Mouse (Mus musculus): ENCODE measurements around the gene Acly. TPM values are rescaled to one million over a fixed set of nuclear protein-coding genes. Genes with fewer than 3 reads are reported as not detected.

Acly gene
- polyA plus RNA-seq (2015; fragmentation: Nextera tagmentation; extraction: Ambion mirVana): 151 and 153 TPM in 2 replicates

GRCm38 (mm10) chr11:100527458-100528374 lies at the start of gene Acly:
Gene Acly (minus strand): TSS chr11:100528000.
- H3K4me1 ChIP-seq: peaks cover 38% of the 10 kb centered on the region
- no peaks in the 10 kb centered on the region for H3K9me3 ChIP-seq
- H3K4me2 ChIP-seq: peak within 1 kb of the TSS; percentile 84
- H3K27ac ChIP-seq: peak within 1 kb of the TSS; percentile 86
- whole genome bisulfite sequencing: under 1% methylated on average over 53 of the region's 54 CpGs
- H3K27me3 ChIP-seq: no peaks in the 10 kb centered on the region
- H3K9ac ChIP-seq: peak within 1 kb of the TSS; percentile 81
- ATAC-seq (ENCODE audit: borderline replicate concordance, extremely low read depth, low FRiP score, low TSS enrichment): peak; percentile 99
- peaks cover 7% of the 10 kb centered on the region for H3K36me3 ChIP-seq
- peak within 1 kb of the TSS; percentile 75 for H3K4me3 ChIP-seq

- Histone ChIP-seq H3K4me2 (no peak overlapping the region), H3K27ac (no peak overlapping the region), H3K4me3 (no peak overlapping the region), H3K36me3 (peaks cover 23% of the 10 kb centered on the region), H3K9ac (no peak overlapping the region), H3K4me1 (peaks cover 11% of the 10 kb centered on the region), H3K27me3 (no peaks in the 10 kb centered on the region; the same call in 1 of the 2 replicates), H3K9me3 (no peaks in the 10 kb centered on the region)
- no peak for ATAC-seq (ENCODE audit: borderline replicate concordance, extremely low read depth, low FRiP score, low TSS enrichment)
- WGBS: 63% methylated on average over 21 of the region's 21 CpGs
Measured at GRCm38 (mm10) chr11:100576256-100576655, 48.5 kb upstream of the Acly start.

GRCm38 (mm10) chr11:100575484-100575855 lies 47.7 kb upstream of the Acly start:
- Histone ChIP-seq H3K36me3 (peaks cover 15% of the 10 kb centered on the region), H3K4me2 (peak overlapping the region; percentile 65), H3K9me3 (no peaks in the 10 kb centered on the region), H3K27me3 (peaks cover 3% of the 10 kb centered on the region; the same call in 1 of the 2 replicates), H3K9ac (peak overlapping the region; percentile 61; the same call in 1 of the 2 replicates), H3K4me3 (peak overlapping the region; percentile 72), H3K27ac (peak overlapping the region; percentile 68; the same call in 1 of the 2 replicates), H3K4me1 (peaks cover 19% of the 10 kb centered on the region)
- no peak for ATAC-seq (ENCODE audit: borderline replicate concordance, extremely low read depth, low FRiP score, low TSS enrichment)
- WGBS: 44% methylated on average over 2 of the region's 2 CpGs

GRCm38 (mm10) chr11:100574708-100575483 lies 47.1 kb upstream of the Acly start, which contains the start of gene Cnp:
Gene Cnp (plus strand): TSS chr11:100574904.
- peaks cover 12% of the 10 kb centered on the region for H3K36me3 ChIP-seq
- H3K27ac ChIP-seq: peak within 1 kb of the TSS; percentile 68
- H3K4me2 ChIP-seq: peak within 1 kb of the TSS; percentile 65
- ATAC-seq (ENCODE audit: borderline replicate concordance, extremely low read depth, low FRiP score, low TSS enrichment): peak; percentile 88
- peak within 1 kb of the TSS; percentile 61 for H3K9ac ChIP-seq
- H3K27me3 ChIP-seq: peaks cover 3% of the 10 kb centered on the region; the same call in 1 of the 2 replicates
- H3K9me3 ChIP-seq: no peaks in the 10 kb centered on the region
- peaks cover 19% of the 10 kb centered on the region for H3K4me1 ChIP-seq
- H3K4me3 ChIP-seq: peak within 1 kb of the TSS; percentile 72
- 1% methylated on average over 46 of the region's 47 CpGs for WGBS

- no peak for ATAC-seq (ENCODE audit: borderline replicate concordance, extremely low read depth, low FRiP score, low TSS enrichment)
- peak overlapping the region; percentile 65 for H3K4me2 ChIP-seq
- H3K27ac ChIP-seq: peak overlapping the region; percentile 68
- peaks cover 5% of the 10 kb centered on the region for H3K36me3 ChIP-seq
- WGBS: 76% methylated on average over 3 of the region's 3 CpGs
- peaks cover 19% of the 10 kb centered on the region for H3K4me1 ChIP-seq
- H3K4me3 ChIP-seq: peak overlapping the region; percentile 72
- peaks cover 3% of the 10 kb centered on the region; the same call in 1 of the 2 replicates for H3K27me3 ChIP-seq
- H3K9ac ChIP-seq: no peak overlapping the region
- H3K9me3 ChIP-seq: no peaks in the 10 kb centered on the region
Measured at GRCm38 (mm10) chr11:100574188-100574587, 46.4 kb upstream of the Acly start.

GRCm38 (mm10) chr11:100571202-100571567 lies 43.4 kb upstream of the Acly start:
- Histone ChIP-seq H3K4me1 (peaks cover 19% of the 10 kb centered on the region), H3K4me3 (0 out of 2 replicates have a peak overlapping the region, but pooled peaks have one; percentile 5), H3K36me3 (no peaks in the 10 kb centered on the region), H3K9ac (peak overlapping the region; percentile 6; the same call in 1 of the 2 replicates), H3K9me3 (no peaks in the 10 kb centered on the region), H3K27me3 (peaks cover 3% of the 10 kb centered on the region; the same call in 1 of the 2 replicates), H3K4me2 (peak overlapping the region; percentile 43), H3K27ac (no peak overlapping the region)
- no peak for ATAC-seq (ENCODE audit: borderline replicate concordance, extremely low read depth, low FRiP score, low TSS enrichment)
- WGBS: 6% methylated on average over 16 of the region's 16 CpGs

- no peaks in the 10 kb centered on the region for H3K9me3 ChIP-seq
- H3K27me3 ChIP-seq: peaks cover 3% of the 10 kb centered on the region; the same call in 1 of the 2 replicates
- no peak for ATAC-seq (ENCODE audit: borderline replicate concordance, extremely low read depth, low FRiP score, low TSS enrichment)
- H3K9ac ChIP-seq: no peak overlapping the region
- H3K4me2 ChIP-seq: peak overlapping the region; percentile 43
- peaks cover 16% of the 10 kb centered on the region for H3K4me1 ChIP-seq
- H3K27ac ChIP-seq: no peak overlapping the region
- 0 out of 2 replicates have a peak overlapping the region, but pooled peaks have one; percentile 5 for H3K4me3 ChIP-seq
- WGBS: 6% methylated on average over 8 of the region's 8 CpGs
- H3K36me3 ChIP-seq: no peaks in the 10 kb centered on the region
Measured at GRCm38 (mm10) chr11:100570430-100571201, 42.8 kb upstream of the Acly start.

- no peak overlapping the region for H3K9ac ChIP-seq
- no peaks in the 10 kb centered on the region for H3K36me3 ChIP-seq
- H3K4me3 ChIP-seq: no peak overlapping the region
- WGBS: 52% methylated on average over 9 of the region's 9 CpGs
- peaks cover 3% of the 10 kb centered on the region; the same call in 1 of the 2 replicates for H3K27me3 ChIP-seq
- no peak overlapping the region for H3K27ac ChIP-seq
- no peaks in the 10 kb centered on the region for H3K9me3 ChIP-seq
- H3K4me1 ChIP-seq: peaks cover 13% of the 10 kb centered on the region; the same call in 1 of the 2 replicates
- H3K4me2 ChIP-seq: no peak overlapping the region
- no peak for ATAC-seq (ENCODE audit: borderline replicate concordance, extremely low read depth, low FRiP score, low TSS enrichment)
Measured at GRCm38 (mm10) chr11:100569789-100570188, 42.0 kb upstream of the Acly start.

- Histone ChIP-seq H3K27ac (no peak overlapping the region), H3K36me3 (no peaks in the 10 kb centered on the region), H3K9me3 (no peaks in the 10 kb centered on the region), H3K27me3 (peaks cover 3% of the 10 kb centered on the region; the same call in 1 of the 2 replicates), H3K4me1 (peaks cover 9% of the 10 kb centered on the region; the same call in 1 of the 2 replicates), H3K9ac (no peak overlapping the region), H3K4me3 (no peak overlapping the region), H3K4me2 (no peak overlapping the region)
- WGBS: 79% methylated on average over 8 of the region's 8 CpGs
- ATAC-seq (ENCODE audit: borderline replicate concordance, extremely low read depth, low FRiP score, low TSS enrichment): no peak
Measured at GRCm38 (mm10) chr11:100568692-100569091, 40.9 kb upstream of the Acly start.

- ATAC-seq (ENCODE audit: borderline replicate concordance, extremely low read depth, low FRiP score, low TSS enrichment): no peak
- Histone ChIP-seq H3K9ac (no peak overlapping the region), H3K27me3 (peaks cover 3% of the 10 kb centered on the region; the same call in 1 of the 2 replicates), H3K9me3 (no peaks in the 10 kb centered on the region), H3K4me1 (peaks cover 9% of the 10 kb centered on the region; the same call in 1 of the 2 replicates), H3K4me2 (no peak overlapping the region), H3K4me3 (no peak overlapping the region), H3K27ac (no peak overlapping the region), H3K36me3 (no peaks in the 10 kb centered on the region)
- 30% methylated on average over 9 of the region's 9 CpGs for WGBS
Measured at GRCm38 (mm10) chr11:100567815-100568245, 40.0 kb upstream of the Acly start.

- ATAC-seq (ENCODE audit: borderline replicate concordance, extremely low read depth, low FRiP score, low TSS enrichment): no peak
- 60% methylated on average over 5 of the region's 5 CpGs for WGBS
- H3K27me3 ChIP-seq: peaks cover 3% of the 10 kb centered on the region; the same call in 1 of the 2 replicates
Measured at GRCm38 (mm10) chr11:100567229-100567628, 39.4 kb upstream of the Acly start.

More at GRCm38 (mm10) chr11:100567229-100567628, 39.4 kb upstream of the Acly start:
- no peaks in the 10 kb centered on the region for H3K36me3 ChIP-seq
- peaks cover 9% of the 10 kb centered on the region; the same call in 1 of the 2 replicates for H3K4me1 ChIP-seq
- H3K4me3 ChIP-seq: no peak overlapping the region
- no peak overlapping the region for H3K9ac ChIP-seq
- no peak overlapping the region for H3K27ac ChIP-seq
- no peaks in the 10 kb centered on the region for H3K9me3 ChIP-seq
- H3K4me2 ChIP-seq: no peak overlapping the region

All from lung, embryonic 15.5 days (tissue).